Mouse (Mus musculus) colon, adult 2 months (tissue): ENCODE results near the gene Dhx36. TPM values are rescaled to one million over a fixed set of nuclear protein-coding genes. Genes with fewer than 3 reads are reported as not detected.

Experiments used
- polyA plus RNA-seq: library from polyadenylated mRNA; depleted of rRNA; stranded (reverse); fragments of >200 nt; gene quantifications from 2 replicates; pipeline ENCODE4 v1.2.3, GENCODE M21; 2012; rRNA removed

Gene Dhx36
- 2.6 and 3.5 TPM in 2 replicates for polyA plus RNA-seq

DNA sequence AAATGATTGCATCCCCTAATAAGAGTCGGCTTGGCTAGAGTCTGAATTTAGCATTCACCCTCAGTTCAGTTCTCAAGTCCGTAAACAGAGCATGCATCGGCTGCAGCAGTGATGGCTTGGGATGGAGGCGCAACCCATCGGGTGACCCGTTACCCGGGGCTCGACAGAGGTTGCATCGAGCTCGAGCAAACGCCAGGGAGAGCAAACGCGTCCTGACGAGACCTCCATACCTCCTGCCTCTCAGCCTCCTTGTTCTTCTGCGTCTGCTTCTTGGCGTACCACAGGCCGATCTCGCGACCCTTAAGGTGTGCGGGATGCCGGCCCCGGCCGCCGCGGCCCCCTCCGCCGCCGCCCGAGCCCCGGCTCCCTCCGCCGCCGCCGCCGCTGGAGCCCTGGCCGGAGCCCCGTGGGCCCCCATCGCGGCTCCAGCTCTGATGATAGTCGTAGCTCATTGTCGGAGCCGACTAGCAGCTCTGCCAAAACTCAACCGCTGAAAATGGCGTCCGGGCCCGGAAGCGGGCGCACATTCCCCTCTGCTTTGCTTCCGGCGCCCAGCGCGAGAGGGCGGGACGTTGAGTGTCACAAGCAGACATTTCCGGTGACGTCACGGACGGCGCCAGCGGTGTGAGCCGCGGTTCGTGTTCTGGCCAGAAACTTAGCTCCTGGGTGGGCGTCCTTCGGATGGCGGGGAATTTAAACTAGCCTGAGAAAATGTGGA, at the start of gene Dhx36:
TSS of gene Dhx36 (minus strand) at position 517 of the 718 bp plus-strand sequence.

Other genes starting within 250 kb of the Dhx36 start
- 9.7 and 9.8 TPM in 2 replicates for gene Arhgef26, start 168.7 kb downstream of the Dhx36 start, polyA plus RNA-seq
- gene Gpr149, start 98.1 kb upstream of the Dhx36 start, polyA plus RNA-seq, result 0.23 and 0.30 TPM in 2 replicates